Mouse (Mus musculus) left cerebral cortex, adult 6 months (tissue): ENCODE measurements around the gene Gm20815. TPM values are rescaled to one million over a fixed set of nuclear protein-coding genes. Genes with fewer than 3 reads are reported as not detected.

Experiments used
- long read RNA-seq, 2 experiments: library from polyadenylated mRNA; unstranded; transcript quantifications; one replicate each; pipeline ENCODE4 v2.0.0; 2019 to 2020
- polyA plus RNA-seq: library from polyadenylated mRNA; unstranded; fragments of <200 nt; fragmentation: Nextera tagmentation; gene quantifications from 2 replicates; pipeline ENCODE4 v1.2.3, GENCODE M21; 2021

Gene Gm20815
- not detected in 2 replicates for polyA plus RNA-seq
- long read RNA-seq, experiment 1 = 0 reads
- long read RNA-seq, experiment 2 = 0 reads

GRCm38 (mm10) chrY:8835069-8835468 lies at the start of gene Gm20815:
Gm20815 (minus strand) TSS chrY:8835169.

